9 mouse cellular contexts compared by ENCODE assay signal in genomic region chr6:88959834-88960233, GRCm38 (mm10). TPM values are rescaled to one million over a fixed set of nuclear protein-coding genes. Genes with fewer than 3 reads are reported as not detected.
DNase-seq lines count a peak whose midpoint lies in the region; ATAC-seq and TF ChIP-seq lines count a peak whose summit lies in the region.
"Had no signal": no experiment of that assay in that cellular context is flagged by ENCODE, and none has a peak within 500 bp of the region (broad histone marks: within the 10 kb centered on the region; RNA-seq: fewer than 3 reads in every experiment).

No protein-coding gene starts in this region.

- H3K27me3 ChIP-seq in ES-Bruce4 (ENCODE audit: control insufficient read depth, insufficient read depth, low read length, poor library complexity, severe bottlenecking) = no peaks in the 10 kb centered on the region
- H3K27me3 ChIP-seq in heart, embryonic 16.5 days (ENCODE audit: control insufficient read depth, insufficient read depth, low read length) = no peaks in the 10 kb centered on the region
- no peaks in the 10 kb centered on the region for H3K27me3 ChIP-seq in stomach, embryonic 14.5 days (ENCODE audit: control insufficient read depth, insufficient read depth, low read length)

- no peak for TF ChIP-seq POLR2A in ES-Bruce4 (IDR thresholded peaks at IDR 0.05; ENCODE audit: insufficient read depth, low read length)

- ATAC-seq in heart, embryonic 16.5 days (replicated peaks; ENCODE audit: extremely low read depth, insufficient read depth, low FRiP score) = peak; percentile 40; the same call in 1 of the 2 replicates
- ATAC-seq in megakaryocyte-erythroid progenitor cell, adult 5-6 weeks (replicated peaks; ENCODE audit: low FRiP score, low TSS enrichment, poor library complexity, severe bottlenecking) = peak; percentile 55; the same call in 1 of the 2 replicates
- ATAC-seq in stomach, embryonic 14.5 days (ENCODE audit: insufficient number of reproducible peaks, insufficient read depth, low FRiP score, low read depth) = peak; percentile 79; the same call in 1 of the 2 replicates

- no peak overlapping the region for H3K4me2 ChIP-seq in heart, embryonic 16.5 days (ENCODE audit: low read depth, low read length)
- no peak overlapping the region for H3K4me2 ChIP-seq in stomach, embryonic 14.5 days (replicated peaks; ENCODE audit: low read depth, low read length)

- peak; percentile 32 for DNase-seq in 416B (ENCODE audit: low read depth)
- DNase-seq in cerebellum, postnatal 25 days = peak; percentile 75 to 85
- DNase-seq in layer of hippocampus, postnatal 10 days (ENCODE audit: low spot score in 2 of 2) = peak; percentile 65 to 76

- peaks cover 4% of the 10 kb centered on the region for H3K4me1 ChIP-seq in ES-Bruce4 (ENCODE audit: control insufficient read depth, insufficient read depth, low read length)
- H3K4me1 ChIP-seq in heart, embryonic 16.5 days (ENCODE audit: control insufficient read depth, insufficient read depth, low read length) = peaks cover 11% of the 10 kb centered on the region
- no peaks in the 10 kb centered on the region for H3K4me1 ChIP-seq in stomach, embryonic 14.5 days (ENCODE audit: control insufficient read depth, insufficient read depth, low read length)

- H3K36me3 ChIP-seq in ES-Bruce4 (ENCODE audit: control insufficient read depth, insufficient read depth, low read length, poor library complexity, severe bottlenecking) = no peaks in the 10 kb centered on the region
- H3K36me3 ChIP-seq in heart, embryonic 16.5 days (ENCODE audit: control insufficient read depth, insufficient read depth) = no peaks in the 10 kb centered on the region
- H3K36me3 ChIP-seq in stomach, embryonic 14.5 days (ENCODE audit: control insufficient read depth, insufficient read depth, low read length) = no peaks in the 10 kb centered on the region

- H3K9me3 ChIP-seq in ES-Bruce4 (replicated peaks; ENCODE audit: control insufficient read depth, insufficient read depth, low read length, poor library complexity, severe bottlenecking) = no peaks in the 10 kb centered on the region
- H3K9me3 ChIP-seq in heart, embryonic 16.5 days (replicated peaks; ENCODE audit: control insufficient read depth, low read length) = no peaks in the 10 kb centered on the region
- no peaks in the 10 kb centered on the region for H3K9me3 ChIP-seq in stomach, embryonic 14.5 days (ENCODE audit: control insufficient read depth, low read depth, low read length)

- H3K9ac ChIP-seq in ES-Bruce4 (ENCODE audit: low read depth, poor library complexity, severe bottlenecking) = no peak overlapping the region
- H3K9ac ChIP-seq in heart, embryonic 16.5 days (ENCODE audit: low read length) = no peak overlapping the region
- H3K9ac ChIP-seq in stomach, embryonic 14.5 days (replicated peaks; ENCODE audit: low read depth, low read length) = no peak overlapping the region

- WGBS in heart, embryonic 16.5 days = 12% methylated on average over 7 of the region's 7 CpGs
- WGBS in stomach, embryonic 14.5 days = 10% methylated on average over 7 of the region's 7 CpGs

- TF ChIP-seq CTCF in ES-Bruce4 (IDR thresholded peaks at IDR 0.05; ENCODE audit: low read depth, low read length) = peak; percentile 19

- H3K27ac ChIP-seq in ES-Bruce4 (ENCODE audit: insufficient read depth, low read length) = no peak overlapping the region
- no peak overlapping the region for H3K27ac ChIP-seq in heart, embryonic 16.5 days (ENCODE audit: low read length)
- H3K27ac ChIP-seq in stomach, embryonic 14.5 days (ENCODE audit: low read length) = no peak overlapping the region

- TF ChIP-seq EP300 in ES-Bruce4 (IDR thresholded peaks at IDR 0.05; ENCODE audit: insufficient read depth, low read depth, low read length) = no peak

- no peak overlapping the region for H3K4me3 ChIP-seq in ES-Bruce4 (ENCODE audit: low read depth, low read length)
- no peak overlapping the region for H3K4me3 ChIP-seq in heart, embryonic 16.5 days (ENCODE audit: low read length)
- no peak overlapping the region for H3K4me3 ChIP-seq in stomach, embryonic 14.5 days (ENCODE audit: low read depth, low read length)
- H3K4me3 ChIP-seq: erythroblast, embryonic 14.5 days; myocyte had no signal

RNA-seq across cellular contexts. Expression of gene Tpra1, which starts 57.8 kb away (rescaled TPM):
- 17.4 and 24.2 TPM in 2 replicates for polyA plus RNA-seq in ES-Bruce4 (2011; ENCODE audit: insufficient read depth, insufficient read length, low read depth, missing spikeins)
- 54.9 and 58.0 TPM in 2 replicates for polyA plus RNA-seq in heart, embryonic 16.5 days (2015; fragmentation: Nextera tagmentation; extraction: Ambion mirVana)
- total RNA-seq in layer of hippocampus, postnatal 10 days (2021) = 10 to 100 TPM; 38.8 to 47.5 TPM
- total RNA-seq in megakaryocyte-erythroid progenitor cell, adult 5-6 weeks (2014; fragmentation: Nextera tagmentation) = 31.4 and 39.7 TPM in 2 replicates
- total RNA-seq in megakaryocyte-erythroid progenitor cell, adult 5-6 weeks (2017) = 25.6 and 27.6 TPM in 2 replicates
- 55.1 and 55.6 TPM in 2 replicates for polyA plus RNA-seq in stomach, embryonic 14.5 days (2014; fragmentation: Nextera tagmentation; extraction: Ambion mirVana)
